In genomic region chr13:59910179-59911071, GRCm38 (mm10) we compare ENCODE assay signal across 10 mouse cellular contexts.
DNase-seq lines count a peak whose midpoint lies in the region; ATAC-seq and TF ChIP-seq lines count a peak whose summit lies in the region.
"Had no signal": no experiment of that assay in that cellular context is flagged by ENCODE, and none has a peak within 500 bp of the region (broad histone marks: within the 10 kb centered on the region; RNA-seq: fewer than 3 reads in every experiment).

No protein-coding gene starts in this region.

- no peaks in the 10 kb centered on the region for H3K36me3 ChIP-seq in neural tube, embryonic 11.5 days (ENCODE audit: control insufficient read depth, insufficient read depth, low read length)
- H3K36me3 ChIP-seq in myocyte (ENCODE audit: control insufficient read depth, insufficient read depth), result no peaks in the 10 kb centered on the region

- peaks cover 7% of the 10 kb centered on the region; the same call in 1 of the 2 replicates for H3K4me1 ChIP-seq in neural tube, embryonic 11.5 days (ENCODE audit: control insufficient read depth, insufficient read depth, low read length)

- no peak overlapping the region for H3K4me3 ChIP-seq in neural tube, embryonic 11.5 days (ENCODE audit: low read depth, low read length)
- H3K4me3 ChIP-seq in myocyte, result no peak overlapping the region

- H3K27ac ChIP-seq in neural tube, embryonic 11.5 days (ENCODE audit: low read depth, low read length), result 0 out of 2 replicates have a peak overlapping the region, but pooled peaks have one; percentile 39

- ATAC-seq in neural tube, embryonic 11.5 days (ENCODE audit: insufficient read depth, low FRiP score, low TSS enrichment), result 0 out of 2 replicates have a peak, but pooled peaks have one; percentile 48
- ATAC-seq in frontal cortex, adult (ENCODE audit: low TSS enrichment), result no peak

- no peaks in the 10 kb centered on the region for H3K79me2 ChIP-seq in myocyte (ENCODE audit: control insufficient read depth, insufficient read depth)

- intact Hi-C loops in heart, postnatal 14 days (cut with DNase I), result no loop called here

- peak; percentile 52 for DNase-seq in adrenal gland, adult 2 months
- DNase-seq in adrenal gland, postnatal 10 days, result no peak
- no peak for DNase-seq in neural tube, embryonic 11.5 days (ENCODE audit: low spot score)
- no peak for DNase-seq in neural tube, embryonic 10.5 days (ENCODE audit: extremely low spot score, low spot score)
- DNase-seq in heart, postnatal 14 days, result peak; percentile 16 to 27
- no peak for DNase-seq in thymus, postnatal 0 days (ENCODE audit: low spot score)
- DNase-seq: cerebellum, postnatal 36 days; kidney, postnatal 4 days had no signal

- no peak for TF ChIP-seq POLR2A in myocyte (IDR thresholded peaks at IDR 0.05; ENCODE audit: insufficient read length, low read depth)

- no peak overlapping the region for H3K9ac ChIP-seq in neural tube, embryonic 11.5 days (ENCODE audit: low read length)

- H3K4me2 ChIP-seq in neural tube, embryonic 11.5 days (ENCODE audit: low read depth), result no peak overlapping the region
- peak overlapping the region; percentile 16 for H3K4me2 ChIP-seq in myocyte (ENCODE audit: low read depth)

- no peaks in the 10 kb centered on the region for H3K9me3 ChIP-seq in neural tube, embryonic 11.5 days (ENCODE audit: control insufficient read depth, low read length)

- 34% methylated on average over 8 of the region's 8 CpGs for WGBS in neural tube, embryonic 11.5 days

- no peaks in the 10 kb centered on the region for H3K27me3 ChIP-seq in neural tube, embryonic 11.5 days (ENCODE audit: control insufficient read depth, insufficient read depth, low read length)
- H3K27me3 ChIP-seq in myocyte (ENCODE audit: control insufficient read depth, insufficient read depth, insufficient read length), result no peaks in the 10 kb centered on the region

- H3ac ChIP-seq in myocyte (ENCODE audit: control insufficient read depth, insufficient read length), result no peak overlapping the region

TF ChIP-seq in myocyte, 11 proteins besides CTCF, POLR2A, EP300 and RAD21:
- no peak for TF ChIP-seq MAX (IDR thresholded peaks at IDR 0.05; ENCODE audit: low read depth)
- no peak for TF ChIP-seq POLR2AphosphoS2 (IDR thresholded peaks at IDR 0.05; ENCODE audit: insufficient read length, low read depth)
- TF ChIP-seq E2F4 (IDR thresholded peaks at IDR 0.05; ENCODE audit: insufficient read depth), result no peak
- TF ChIP-seq REST (IDR thresholded peaks at IDR 0.05; ENCODE audit: insufficient read depth, insufficient read length), result no peak
- no peak for TF ChIP-seq USF1 (IDR thresholded peaks at IDR 0.05; ENCODE audit: low read depth)
- TF ChIP-seq MYOG (IDR thresholded peaks at IDR 0.05; ENCODE audit: control insufficient read depth in 1 of 3, insufficient read depth in 1 of 3, insufficient read length in 2 of 3, low read depth in 2 of 3), result no peak
- TF ChIP-seq MYOD1 (IDR thresholded peaks at IDR 0.05; ENCODE audit: control insufficient read depth in 1 of 3, insufficient read length in 2 of 3, low read depth in 2 of 3), result no peak
- TF ChIP-seq CEBPB (IDR thresholded peaks at IDR 0.05; ENCODE audit: insufficient read depth, poor library complexity, severe bottlenecking), result no peak
- no peak for TF ChIP-seq TCF3 (IDR thresholded peaks at IDR 0.05; ENCODE audit: insufficient read length, low read depth)
- no peak for TF ChIP-seq TCF12 (IDR thresholded peaks at IDR 0.05; ENCODE audit: insufficient read depth, poor library complexity, severe bottlenecking)
- no peak for TF ChIP-seq SRF (IDR thresholded peaks at IDR 0.05; ENCODE audit: control insufficient read depth, insufficient read length, low read depth)

Comparison
In these comparisons a context has a peak if more than half of its experiments do, and no peak if none do; other contexts are left out.
1. DNase-seq: peak in adrenal gland, adult 2 months (single experiment) and heart, postnatal 14 days (2 of 2); none in adrenal gland, postnatal 10 days (single experiment), neural tube, embryonic 11.5 days (single experiment), neural tube, embryonic 10.5 days (single experiment) and thymus, postnatal 0 days (single experiment).